Mouse (Mus musculus) CH12.LX (cell line): ENCODE measurements at regions not wholly inside any gene's neighbourhood (a gene's known extent, or its start where the extent isn't known, plus 50 kb on each side); places are given as distances from the start of the nearest gene placed in this dataset.

Source experiments
- DNase-seq: peaks from one replicate; pipeline ENCODE4 v3.0.0-alpha.2; 2013; ENCODE audit errors: extremely low read depth
- H3K27ac ChIP-seq: 2 replicates; pipeline ENCODE4 v1.5.1; 2012; ENCODE audit warnings: low read depth, mild to moderate bottlenecking, control low read depth, moderate library complexity; ENCODE audit not compliant: insufficient read depth
- H3K27me3 ChIP-seq: replicated peaks from 2 replicates; pipeline ENCODE3; 2012; ENCODE audit warnings: inconsistent platforms
- H3K36me3 ChIP-seq, 2 experiments: replicated peaks in 1 of 2; 2 replicates each; pipeline versions ENCODE3 to v1.6.1; 2012; ENCODE audit warnings: inconsistent platforms in 1 of 2, low read length in 1 of 2, mild to moderate bottlenecking in 1 of 2, mixed read lengths in 1 of 2, moderate library complexity in 1 of 2; ENCODE audit not compliant: control insufficient read depth in 1 of 2, insufficient read depth in 1 of 2
- H3K4me1 ChIP-seq, 2 experiments: 2 replicates each; pipeline ENCODE4 v1.6.1; 2012; ENCODE audit warnings: inconsistent platforms in 1 of 2, moderate library complexity in 1 of 2; ENCODE audit not compliant: insufficient read depth in 2 of 2, control insufficient read depth in 1 of 2
- H3K4me2 ChIP-seq: 2 replicates; pipeline ENCODE4 v1.6.1; 2012; ENCODE audit warnings: low read depth, mild to moderate bottlenecking, control low read depth; ENCODE audit not compliant: poor library complexity, insufficient read depth, severe bottlenecking
- H3K4me3 ChIP-seq, 3 experiments: fragments of 150-350 bp in 1 of 3; sonication (generic) in 1 of 3; replicated peaks in 1 of 3; 2 replicates each; pipeline versions ENCODE3 to v1.5.1; 2011 to 2012; ENCODE audit warnings: low read depth in 2 of 3, low read length in 2 of 3, mild to moderate bottlenecking in 2 of 3, moderate library complexity in 2 of 3, control low read depth in 1 of 3, improper control_type of control experiment in 1 of 3, inconsistent platforms in 1 of 3, mixed read lengths in 1 of 3; ENCODE audit not compliant: poor library complexity in 1 of 3
- H3K79me2 ChIP-seq: replicated peaks from 2 replicates; pipeline ENCODE4 v1.6.1; 2012; ENCODE audit warnings: mild to moderate bottlenecking, moderate library complexity; ENCODE audit not compliant: control insufficient read depth, poor library complexity, insufficient read depth, severe bottlenecking; ENCODE audit errors: extremely low read depth
- H3K9ac ChIP-seq: 2 replicates; pipeline ENCODE4 v1.6.1; 2012; ENCODE audit warnings: low read depth, mild to moderate bottlenecking, control low read depth, moderate library complexity; ENCODE audit not compliant: insufficient read depth
- H3K9me3 ChIP-seq: replicated peaks from 2 replicates; pipeline ENCODE3; 2012; ENCODE audit warnings: low read length, inconsistent platforms, mixed read lengths
- BHLHE40 ChIP-seq: IDR thresholded peaks from 2 replicates; pipeline ENCODE4 v1.6.1; 2011; ENCODE audit warnings: mild to moderate bottlenecking, low read depth, low read length, improper control_type of control experiment
- CHD2 ChIP-seq: IDR thresholded peaks from 2 replicates; pipeline ENCODE4 v1.6.1; 2011; ENCODE audit warnings: low read length, improper control_type of control experiment
- CTCF ChIP-seq, 2 experiments: IDR thresholded peaks in 1 of 2; conservative IDR thresholded peaks in 1 of 2; 2 replicates each; pipeline ENCODE4 v1.5.1; 2011 to 2012; ENCODE audit warnings: low read depth in 2 of 2, low read length in 2 of 2, improper control_type of control experiment in 1 of 2, inconsistent platforms in 1 of 2, mild to moderate bottlenecking in 1 of 2, moderate library complexity in 1 of 2
- EP300 ChIP-seq: IDR thresholded peaks from 2 replicates; pipeline ENCODE4 v1.6.1; 2011; ENCODE audit warnings: low read length, improper control_type of control experiment
- GABPA ChIP-seq: IDR thresholded peaks from 2 replicates; pipeline ENCODE4 v1.6.1; 2012; ENCODE audit warnings: low read depth, low read length, improper control_type of control experiment, inconsistent platforms; ENCODE audit not compliant: insufficient replicate concordance
- HCFC1 ChIP-seq: IDR thresholded peaks from 2 replicates; pipeline ENCODE4 v1.6.1; 2012; ENCODE audit warnings: low read depth, mild to moderate bottlenecking, inconsistent platforms, low read length, improper control_type of control experiment
- JUN ChIP-seq: IDR thresholded peaks from 2 replicates; pipeline ENCODE4 v1.6.1; 2011; ENCODE audit warnings: low read depth, mild to moderate bottlenecking, low read length, improper control_type of control experiment, moderate library complexity; ENCODE audit not compliant: insufficient read depth
- MAFK ChIP-seq: IDR thresholded peaks from 2 replicates; pipeline ENCODE4 v1.6.1; 2011; ENCODE audit warnings: low read length, improper control_type of control experiment; ENCODE audit not compliant: insufficient replicate concordance
- MXI1 ChIP-seq: IDR thresholded peaks from 2 replicates; pipeline ENCODE4 v1.6.1; 2011; ENCODE audit warnings: mild to moderate bottlenecking, low read depth, low read length, improper control_type of control experiment
- MYC ChIP-seq: IDR thresholded peaks from 2 replicates; pipeline ENCODE4 v1.6.1; 2011; ENCODE audit warnings: low read depth, mild to moderate bottlenecking, improper control_type of control experiment, low read length
- PAX5 ChIP-seq: IDR thresholded peaks from 2 replicates; pipeline ENCODE4 v1.6.1; 2012; ENCODE audit warnings: low read length, inconsistent platforms, mixed read lengths
- RAD21 ChIP-seq: IDR thresholded peaks from 2 replicates; pipeline ENCODE4 v1.6.1; 2011; ENCODE audit warnings: low read depth, mild to moderate bottlenecking, low read length, improper control_type of control experiment, moderate library complexity
- RCOR1 ChIP-seq: conservative IDR thresholded peaks from 2 replicates; pipeline ENCODE4 v1.6.1; 2012; ENCODE audit warnings: low read depth, mild to moderate bottlenecking, inconsistent platforms, low read length, improper control_type of control experiment
- SMC3 ChIP-seq: IDR thresholded peaks from 2 replicates; pipeline ENCODE4 v1.6.1; 2011; ENCODE audit warnings: low read depth, low read length, improper control_type of control experiment
- USF2 ChIP-seq: conservative IDR thresholded peaks from 2 replicates; pipeline ENCODE4 v1.6.1; 2011; ENCODE audit warnings: low read depth, low read length, improper control_type of control experiment
- ZMIZ1 ChIP-seq: IDR thresholded peaks from 2 replicates; pipeline ENCODE4 v1.6.1; 2012; ENCODE audit warnings: low read depth, mild to moderate bottlenecking, inconsistent platforms, low read length, improper control_type of control experiment
- ZNF384 ChIP-seq: IDR thresholded peaks from 2 replicates; pipeline ENCODE4 v1.6.1; 2012; ENCODE audit warnings: low read depth, low read length, improper control_type of control experiment, inconsistent platforms
- dilution Hi-C: fragments of 300-500 bp; cut with MboI; formaldehyde crosslinking; loops from 2 replicates; pipeline ENCODE4 v1.14.3; 2020; ENCODE audit warnings: low sequenced_read_pairs; ENCODE audit not compliant: extremely low pct_unique_long_range_greater_than_20kb, extremely low pct_ligation_motif_present
- in situ Hi-C: fragments of 300-500 bp; cut with MboI; formaldehyde crosslinking; loops from 3 replicates; pipeline ENCODE4 v1.14.3; 2019; ENCODE audit warnings: low sequenced_read_pairs, low pct_ligation_motif_present, low pct_unique_long_range_greater_than_20kb, mixed read lengths

DNA sequence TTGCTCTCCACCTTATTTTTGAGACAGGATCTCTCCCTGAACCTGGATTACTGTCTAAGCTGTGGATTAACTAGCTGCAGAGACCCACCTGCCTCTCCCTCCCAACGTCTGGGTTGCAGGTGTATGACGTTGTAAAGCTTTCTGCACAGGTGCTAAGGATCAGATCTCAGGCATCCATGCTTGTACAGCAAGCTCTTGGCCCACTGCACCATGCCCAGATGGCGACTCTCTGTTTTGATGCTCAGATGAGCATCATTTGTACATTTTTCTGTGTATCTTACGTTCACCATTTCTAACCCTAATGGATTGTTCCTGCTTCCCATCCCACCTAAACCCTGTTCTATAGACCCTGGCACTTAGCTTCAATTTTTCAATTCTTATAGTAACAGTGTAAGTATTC lies 59.4 kb upstream of the Ankrd55 start:
- dilution Hi-C loops, result loop anchor here (25.0 kb wide), 1 partner anchor 442 kb away; no protein-coding TSS in a partner anchor
- no peak for TF ChIP-seq MAFK
- TF ChIP-seq, all 38 proteins: peak for 0
- H3K4me2 ChIP-seq, result no peak overlapping the region
- H3K4me3 ChIP-seq, result no peak overlapping the region
- in situ Hi-C loops, result no loop called here
- H3K79me2 ChIP-seq, result no peaks in the 10 kb centered on the region
- DNase-seq, result no peak
- H3K27me3 ChIP-seq, result no peaks in the 10 kb centered on the region
- H3K9me3 ChIP-seq, result no peaks in the 10 kb centered on the region
- H3K9ac ChIP-seq, result no peak overlapping the region
- H3K4me1 ChIP-seq, result no peaks in the 10 kb centered on the region
- H3K36me3 ChIP-seq, result no peaks in the 10 kb centered on the region
- no peak overlapping the region for H3K27ac ChIP-seq

DNA sequence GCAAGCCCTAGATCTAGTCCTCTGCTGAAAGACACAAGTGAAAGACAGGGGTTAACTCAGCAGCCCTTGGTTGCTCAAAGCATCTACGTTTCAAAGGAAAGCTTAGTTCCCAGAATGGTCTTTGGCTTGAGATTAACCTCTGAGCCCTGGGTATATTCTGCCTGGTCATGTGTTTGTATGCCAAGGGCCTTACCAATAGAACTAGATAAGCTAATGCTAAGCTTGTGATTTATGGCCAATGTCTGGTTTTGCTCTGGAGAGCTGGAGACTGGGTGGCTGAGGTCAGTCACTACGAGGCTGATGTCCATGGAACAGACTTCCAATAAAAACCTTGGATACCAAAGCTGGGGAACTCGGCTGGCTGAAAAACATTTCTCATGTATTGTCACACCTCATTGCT lies 58.1 kb upstream of the Ankrd55 start:
- Histone ChIP-seq H3K9ac (no peak overlapping the region), H3K79me2 (no peaks in the 10 kb centered on the region), H3K27me3 (no peaks in the 10 kb centered on the region), H3K4me3 (no peak overlapping the region)
- TF ChIP-seq HCFC1, result no peak
- no peak for TF ChIP-seq CTCF (conservative IDR thresholded peaks at IDR 0.05 in 1 of 2, IDR thresholded peaks at IDR 0.05 in 1 of 2; ENCODE audit: low read depth in 2 of 2, low read length in 2 of 2)
- no peak for TF ChIP-seq PAX5
- no peak for TF ChIP-seq RAD21
- TF ChIP-seq ZNF384, result no peak
- no peak for TF ChIP-seq JUN
- no peak for TF ChIP-seq MYC
- TF ChIP-seq USF2, result no peak
- no peak for TF ChIP-seq ZMIZ1
- no peak for TF ChIP-seq EP300
- no peak for TF ChIP-seq CHD2
- TF ChIP-seq BHLHE40, result no peak
- TF ChIP-seq MXI1, result no peak
- no peak for TF ChIP-seq RCOR1
- TF ChIP-seq SMC3, result no peak
- no peak for TF ChIP-seq GABPA
- TF ChIP-seq, all 38 proteins: peak for 0
- no peak overlapping the region for H3K27ac ChIP-seq
- H3K9me3 ChIP-seq, result no peaks in the 10 kb centered on the region
- H3K4me1 ChIP-seq, result no peaks in the 10 kb centered on the region
- dilution Hi-C loops (loop anchor here (25.0 kb wide), 1 partner anchor 443 kb away; no protein-coding TSS in a partner anchor), in situ Hi-C loops (no loop called here)
- DNase-seq, result no peak
- no peaks in the 10 kb centered on the region for H3K36me3 ChIP-seq
- H3K4me2 ChIP-seq, result no peak overlapping the region
